Mouse (Mus musculus) bone marrow, adult 2 months (tissue): ENCODE measurements around the gene Olfr788.

Experiments
- CTCF ChIP-seq: fragments of 200-500 bp; IDR thresholded peaks from 2 replicates; pipeline ENCODE4 v1.5.1; 2011; ENCODE audit warnings: low read length, control low read depth; ENCODE audit not compliant: control insufficient read depth, insufficient read depth
- POLR2A ChIP-seq: fragments of 200-500 bp; IDR thresholded peaks from 2 replicates; pipeline ENCODE4 v1.6.1; 2011; ENCODE audit warnings: low read depth, mild to moderate bottlenecking, control low read depth, low read length, borderline replicate concordance; ENCODE audit not compliant: control insufficient read depth

DNA sequence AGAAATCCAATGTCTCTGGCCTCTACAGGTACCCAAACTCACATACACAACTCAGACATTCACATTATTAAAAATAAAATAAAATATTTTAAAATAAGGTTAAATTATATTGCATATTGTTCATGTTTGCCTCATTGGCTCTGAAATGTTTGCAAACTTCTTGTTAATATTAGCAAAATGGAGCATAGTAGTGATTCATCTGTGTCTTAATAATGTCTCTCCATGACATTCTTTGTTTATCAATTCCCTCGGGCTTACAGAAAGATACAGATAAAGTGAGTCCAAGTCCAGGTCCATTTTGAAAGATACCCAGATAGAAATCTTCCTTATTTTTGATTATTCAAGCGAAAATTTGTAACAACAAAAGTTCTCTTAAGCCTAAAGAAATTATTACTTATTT, 13.7 kb downstream of the Olfr788 start, which contains the start of gene Olfr789:
- TF ChIP-seq CTCF (no peak), POLR2A (no peak)
